In the genomic region with DNA sequence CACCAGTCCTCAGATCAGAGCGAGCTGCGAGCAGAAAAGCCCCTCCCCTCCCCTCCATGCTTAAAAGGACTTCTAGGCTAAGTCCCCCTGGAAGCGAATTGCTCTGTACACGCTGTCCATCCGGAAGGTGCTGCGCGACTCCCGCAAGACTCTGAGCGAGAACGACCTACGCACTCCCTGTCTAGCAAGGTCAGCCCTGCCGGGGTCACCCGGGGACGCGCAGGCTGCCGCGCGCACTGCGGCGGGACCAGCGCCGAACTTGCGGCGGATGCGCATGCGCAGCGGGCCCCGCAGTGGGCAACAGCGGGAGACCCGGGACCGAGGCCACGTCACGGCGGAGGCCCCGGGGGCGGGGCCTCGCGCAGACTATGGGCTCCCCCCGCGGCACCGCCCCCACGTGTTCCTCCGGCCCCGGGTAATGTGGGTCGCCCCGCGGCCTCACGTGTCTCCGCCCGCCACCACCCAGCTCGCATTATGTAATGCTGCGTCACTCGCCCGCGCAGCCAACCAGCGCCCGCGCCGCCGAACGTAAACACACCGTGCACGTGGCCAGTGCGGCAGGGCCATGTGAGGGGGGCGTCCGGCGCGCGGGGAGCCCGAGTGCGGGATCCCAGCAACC, we compare ENCODE assay signal across 1 mouse cellular context.
TF ChIP-seq lines count a peak whose summit lies in the region.

No protein-coding gene starts in this region.

TF ChIP-seq in CH12.LX, 34 proteins besides CTCF, POLR2A, EP300 and RAD21 (continued from another document):
- TF ChIP-seq NELFE (IDR thresholded peaks at IDR 0.05; ENCODE audit: low read depth, low read length) (peak; percentile 81), JUND (conservative IDR thresholded peaks at IDR 0.05; ENCODE audit: low read depth, low read length) (no peak), UBTF (IDR thresholded peaks at IDR 0.05; ENCODE audit: low read depth, low read length) (no peak), CHD2 (IDR thresholded peaks at IDR 0.05; ENCODE audit: low read length) (peak; percentile 60; the same call in 1 of the 2 replicates), RCOR1 (conservative IDR thresholded peaks at IDR 0.05; ENCODE audit: low read depth, low read length) (no peak; the same call in 1 of the 2 replicates), TBP (conservative IDR thresholded peaks at IDR 0.05; ENCODE audit: low read depth, low read length) (0 out of 2 replicates have a peak, but pooled peaks have one; percentile 25), TCF12 (IDR thresholded peaks at IDR 0.05; ENCODE audit: low read depth, low read length) (peak; percentile 60; the same call in 1 of the 2 replicates), JUN (IDR thresholded peaks at IDR 0.05; ENCODE audit: insufficient read depth, low read depth, low read length) (no peak), KAT2A (IDR thresholded peaks at IDR 0.05; ENCODE audit: insufficient replicate concordance, low read length) (no peak), MEF2A (IDR thresholded peaks at IDR 0.05; ENCODE audit: borderline replicate concordance, low read depth, low read length) (0 out of 2 replicates have a peak, but pooled peaks have one; percentile 42), ZC3H11A (IDR thresholded peaks at IDR 0.05; ENCODE audit: low read depth, low read length) (no peak), ZNF384 (IDR thresholded peaks at IDR 0.05; ENCODE audit: low read depth, low read length) (no peak), MXI1 (IDR thresholded peaks at IDR 0.05; ENCODE audit: low read depth, low read length) (peak; percentile 99), GABPA (IDR thresholded peaks at IDR 0.05; ENCODE audit: insufficient replicate concordance, low read depth, low read length) (no peak; the same call in 1 of the 2 replicates), MYC (IDR thresholded peaks at IDR 0.05; ENCODE audit: low read depth, low read length) (peak; percentile 73), POLR2AphosphoS2 (IDR thresholded peaks at IDR 0.05; ENCODE audit: low read depth, low read length) (peak; percentile 44; the same call in 1 of the 2 replicates), CHD1 (IDR thresholded peaks at IDR 0.05; ENCODE audit: low read depth, low read length) (no peak), USF2 (conservative IDR thresholded peaks at IDR 0.05; ENCODE audit: low read depth, low read length) (peak; percentile 47), MAFK (IDR thresholded peaks at IDR 0.05; ENCODE audit: insufficient replicate concordance, low read length) (no peak), HCFC1 (IDR thresholded peaks at IDR 0.05; ENCODE audit: low read depth, low read length) (peak; percentile 27; the same call in 1 of the 2 replicates), SMC3 (IDR thresholded peaks at IDR 0.05; ENCODE audit: low read depth, low read length) (no peak), BHLHE40 (IDR thresholded peaks at IDR 0.05; ENCODE audit: low read depth, low read length) (peak; percentile 99), MAZ (IDR thresholded peaks at IDR 0.05; ENCODE audit: low read depth, low read length) (0 out of 2 replicates have a peak, but pooled peaks have one; percentile 39), MAX (IDR thresholded peaks at IDR 0.05; ENCODE audit: low read length) (peak; percentile 98), SIN3A (IDR thresholded peaks at IDR 0.05; ENCODE audit: low read length) (peak; percentile 96), PAX5 (IDR thresholded peaks at IDR 0.05; ENCODE audit: low read length) (no peak)
